Mouse (Mus musculus): ENCODE data around the gene Gm17651. TPM values are rescaled to one million over a fixed set of nuclear protein-coding genes. Genes with fewer than 3 reads are reported as not detected.

The Gm17651 gene
- total and polyA plus RNA-seq, 3 experiments: not detected

DNA sequence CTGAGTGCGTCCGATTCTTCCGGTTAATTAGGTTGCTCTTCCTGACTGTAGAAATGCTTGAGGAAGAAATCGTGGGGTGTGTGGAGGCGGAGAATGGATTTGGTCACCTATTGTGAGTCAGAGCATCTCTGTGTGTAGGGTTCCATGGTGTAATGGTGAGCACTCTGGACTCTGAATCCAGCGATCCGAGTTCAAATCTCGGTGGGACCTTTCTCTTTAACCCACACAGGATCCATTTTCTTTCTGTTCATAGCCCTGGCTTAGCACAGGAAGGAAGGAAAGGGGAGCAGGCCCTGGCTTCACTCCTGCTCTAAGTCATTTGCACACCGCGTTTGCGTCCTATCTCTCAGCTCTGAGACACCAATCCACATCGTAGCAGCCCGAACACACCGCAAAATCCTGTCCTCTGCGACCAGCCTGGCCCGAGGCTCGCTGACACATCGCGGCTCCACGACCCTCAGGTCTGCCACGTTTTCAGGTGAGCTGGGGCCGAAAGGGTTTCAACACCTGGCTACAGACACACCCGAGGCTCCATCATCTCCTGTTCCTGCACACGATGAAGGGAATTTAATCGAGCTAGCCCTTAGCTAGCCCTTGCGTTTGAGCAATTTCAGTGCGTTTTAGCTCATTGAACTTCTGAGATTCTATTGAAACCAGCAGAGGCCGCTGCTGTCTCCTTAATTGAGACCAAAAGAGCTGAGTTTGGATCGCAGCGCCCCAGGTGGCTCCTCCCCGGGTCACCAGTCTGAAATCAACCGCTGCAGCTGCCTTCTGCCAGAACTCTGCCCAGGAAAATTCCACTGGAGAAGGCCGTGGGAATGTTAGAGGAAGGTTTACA, 7.0 kb upstream of the Gm17651 start:
- peak overlapping the region; percentile 61 to 73 (median 64) for H3K4me3 ChIP-seq (replicated peaks in 1 of 3; ENCODE audit: low read depth in 2 of 3, low read length in 2 of 3, poor library complexity in 1 of 3)
- TF ChIP-seq ETS1 (conservative IDR thresholded peaks at IDR 0.05; ENCODE audit: low read depth, low read length) (no peak), BHLHE40 (IDR thresholded peaks at IDR 0.05; ENCODE audit: low read depth, low read length) (peak; percentile 31; the same call in 1 of the 2 replicates), SIN3A (IDR thresholded peaks at IDR 0.05; ENCODE audit: low read length) (peak; percentile 55; the same call in 1 of the 2 replicates), TCF12 (IDR thresholded peaks at IDR 0.05; ENCODE audit: low read depth, low read length) (peak; percentile 42), NRF1 (IDR thresholded peaks at IDR 0.05; ENCODE audit: low read depth, low read length) (0 out of 2 replicates have a peak, but pooled peaks have one; percentile 5), CHD1 (IDR thresholded peaks at IDR 0.05; ENCODE audit: low read depth, low read length) (no peak), JUN (IDR thresholded peaks at IDR 0.05; ENCODE audit: insufficient read depth, low read depth, low read length) (no peak), ZNF384 (IDR thresholded peaks at IDR 0.05; ENCODE audit: low read depth, low read length) (no peak), RCOR1 (conservative IDR thresholded peaks at IDR 0.05; ENCODE audit: low read depth, low read length) (no peak), UBTF (IDR thresholded peaks at IDR 0.05; ENCODE audit: low read depth, low read length) (no peak), POLR2A (IDR thresholded peaks at IDR 0.05; ENCODE audit: low read depth, low read length) (no peak), CTCF (conservative IDR thresholded peaks at IDR 0.05 in 1 of 2, IDR thresholded peaks at IDR 0.05 in 1 of 2; ENCODE audit: low read depth in 2 of 2, low read length in 2 of 2) (peak; percentile 25 to 99; a peak in 2 of 4 replicates), USF2 (conservative IDR thresholded peaks at IDR 0.05; ENCODE audit: low read depth, low read length) (no peak), USF1 (IDR thresholded peaks at IDR 0.05; ENCODE audit: low read depth, low read length) (no peak), SMC3 (IDR thresholded peaks at IDR 0.05; ENCODE audit: low read depth, low read length) (peak; percentile 65), MXI1 (IDR thresholded peaks at IDR 0.05; ENCODE audit: low read depth, low read length) (no peak), NELFE (IDR thresholded peaks at IDR 0.05; ENCODE audit: low read depth, low read length) (peak; percentile 67), JUND (conservative IDR thresholded peaks at IDR 0.05; ENCODE audit: low read depth, low read length) (no peak), E2F4 (IDR thresholded peaks at IDR 0.05; ENCODE audit: insufficient replicate concordance, low read depth, low read length) (0 out of 2 replicates have a peak, but pooled peaks have one; percentile 56), CHD2 (IDR thresholded peaks at IDR 0.05; ENCODE audit: low read length) (no peak; the same call in 1 of the 2 replicates), ZKSCAN1 (IDR thresholded peaks at IDR 0.05; ENCODE audit: borderline replicate concordance, low read depth, low read length) (no peak), EP300 (IDR thresholded peaks at IDR 0.05; ENCODE audit: low read length) (no peak), TBP (conservative IDR thresholded peaks at IDR 0.05; ENCODE audit: low read depth, low read length) (peak; percentile 99), KAT2A (IDR thresholded peaks at IDR 0.05; ENCODE audit: insufficient replicate concordance, low read length) (0 out of 2 replicates have a peak, but pooled peaks have one; percentile 12), ELF1 (IDR thresholded peaks at IDR 0.05; ENCODE audit: low read depth, low read length) (peak; percentile 87), RAD21 (IDR thresholded peaks at IDR 0.05; ENCODE audit: low read depth, low read length) (peak; percentile 84), MAZ (IDR thresholded peaks at IDR 0.05; ENCODE audit: low read depth, low read length) (0 out of 2 replicates have a peak, but pooled peaks have one; percentile 19), MYC (IDR thresholded peaks at IDR 0.05; ENCODE audit: low read depth, low read length) (0 out of 2 replicates have a peak, but pooled peaks have one; percentile 21), GABPA (IDR thresholded peaks at IDR 0.05; ENCODE audit: insufficient replicate concordance, low read depth, low read length) (no peak), MAFK (IDR thresholded peaks at IDR 0.05; ENCODE audit: insufficient replicate concordance, low read length) (peak; percentile 89), IRF4 (IDR thresholded peaks at IDR 0.05; ENCODE audit: low read depth, low read length) (peak; percentile 97), MEF2A (IDR thresholded peaks at IDR 0.05; ENCODE audit: borderline replicate concordance, low read depth, low read length) (no peak; the same call in 1 of the 2 replicates)
- H3K27ac ChIP-seq (ENCODE audit: insufficient read depth, low read depth): peak overlapping the region; percentile 85
- H3K9ac ChIP-seq (ENCODE audit: insufficient read depth, low read depth): peak overlapping the region; percentile 37
- no peaks in the 10 kb centered on the region for H3K79me2 ChIP-seq (replicated peaks; ENCODE audit: control insufficient read depth, extremely low read depth, insufficient read depth, poor library complexity, severe bottlenecking)
- no peaks in the 10 kb centered on the region for H3K9me3 ChIP-seq (replicated peaks; ENCODE audit: low read length)
- no peaks in the 10 kb centered on the region for H3K36me3 ChIP-seq (replicated peaks in 1 of 2; ENCODE audit: control insufficient read depth in 1 of 2, insufficient read depth in 1 of 2, low read length in 1 of 2)
- dilution Hi-C loops (cut with MboI; ENCODE audit: extremely low pct_ligation_motif_present, extremely low pct_unique_long_range_greater_than_20kb, low sequenced_read_pairs): no loop called here
- in situ Hi-C loops (cut with MboI; ENCODE audit: low pct_ligation_motif_present, low pct_unique_long_range_greater_than_20kb, low sequenced_read_pairs): loop anchor here (5.0 to 25.0 kb wide), 2 partner anchors 86 to 481 kb away; partner anchors contain the start of gene Adam30
- peak; percentile 91 for DNase-seq (ENCODE audit: extremely low read depth)
- peaks cover 3% of the 10 kb centered on the region for H3K27me3 ChIP-seq (replicated peaks)
- H3K4me1 ChIP-seq (ENCODE audit: control insufficient read depth in 1 of 2, insufficient read depth in 2 of 2): peaks cover 0 to 15% of the 10 kb centered on the region in 2 experiments; a peak in 2 of 4 replicates
- peak overlapping the region; percentile 67 for H3K4me2 ChIP-seq (ENCODE audit: insufficient read depth, low read depth, poor library complexity, severe bottlenecking)

Measured in CH12.LX (cell line).